ENCODE assay signal across 9 mouse cellular contexts in genomic region chr1:86381027-86381426, GRCm38 (mm10). TPM values are rescaled to one million over a fixed set of nuclear protein-coding genes. Genes with fewer than 3 reads are reported as not detected.
DNase-seq lines count a peak whose midpoint lies in the region; ATAC-seq and TF ChIP-seq lines count a peak whose summit lies in the region.
"Had no signal": no experiment of that assay in that cellular context is flagged by ENCODE, and none has a peak within 500 bp of the region (broad histone marks: within the 10 kb centered on the region; RNA-seq: fewer than 3 reads in every experiment).

No protein-coding gene starts in this region.

- no peak overlapping the region for H3K4me3 ChIP-seq in midbrain, embryonic 14.5 days (replicated peaks; ENCODE audit: low read depth, low read length)
- H3K4me3 ChIP-seq in midbrain, embryonic 15.5 days = no peak overlapping the region
- H3K4me3 ChIP-seq in heart, embryonic 16.5 days (ENCODE audit: low read length) = peak overlapping the region; percentile 29
- H3K4me3 ChIP-seq in megakaryocyte, embryonic 14.5 days (replicated peaks) = peak overlapping the region; percentile 62
- no peak overlapping the region for H3K4me3 ChIP-seq in stomach, postnatal 0 days (ENCODE audit: low read depth, low read length)
- H3K4me3 ChIP-seq: myocyte had no signal

- H3K27me3 ChIP-seq in midbrain, embryonic 14.5 days (ENCODE audit: control insufficient read depth, insufficient read depth, low read length) = no peaks in the 10 kb centered on the region
- no peaks in the 10 kb centered on the region for H3K27me3 ChIP-seq in midbrain, embryonic 15.5 days (replicated peaks)
- no peaks in the 10 kb centered on the region for H3K27me3 ChIP-seq in heart, embryonic 16.5 days (ENCODE audit: control insufficient read depth, insufficient read depth, low read length)
- peaks cover 5% of the 10 kb centered on the region for H3K27me3 ChIP-seq in megakaryocyte, embryonic 14.5 days (replicated peaks)
- H3K27me3 ChIP-seq in stomach, postnatal 0 days (ENCODE audit: control insufficient read depth, insufficient read depth, low read length) = no peaks in the 10 kb centered on the region

- H3K4me1 ChIP-seq in midbrain, embryonic 14.5 days (ENCODE audit: control insufficient read depth, insufficient read depth, low read length) = no peaks in the 10 kb centered on the region
- peaks cover 2% of the 10 kb centered on the region; the same call in 1 of the 2 replicates for H3K4me1 ChIP-seq in midbrain, embryonic 15.5 days
- peaks cover 31% of the 10 kb centered on the region for H3K4me1 ChIP-seq in heart, embryonic 16.5 days (ENCODE audit: control insufficient read depth, insufficient read depth, low read length)
- H3K4me1 ChIP-seq in megakaryocyte, embryonic 14.5 days = peaks cover 58% of the 10 kb centered on the region
- no peaks in the 10 kb centered on the region for H3K4me1 ChIP-seq in stomach, postnatal 0 days (replicated peaks; ENCODE audit: control insufficient read depth, insufficient read depth)

- TF ChIP-seq EP300 in stomach, postnatal 0 days (optimal IDR thresholded peaks at IDR 0.05) = no peak

- 36% methylated on average over 13 of the region's 13 CpGs for WGBS in midbrain, embryonic 14.5 days
- WGBS in midbrain, embryonic 15.5 days = 31% methylated on average over 13 of the region's 13 CpGs
- 24% methylated on average over 13 of the region's 13 CpGs for WGBS in heart, embryonic 16.5 days
- 31% methylated on average over 13 of the region's 13 CpGs for WGBS in stomach, postnatal 0 days

- peak; percentile 51 for DNase-seq in midbrain, embryonic 14.5 days
- peak; percentile 91 for DNase-seq in adrenal gland, postnatal 14 days
- DNase-seq in embryo, embryonic 9.5 days (ENCODE audit: extremely low spot score) = peak; percentile 35
- peak; percentile 40 to 47 for DNase-seq in left cerebral cortex, adult 18-20 months (ENCODE audit: low spot score in 2 of 2)
- peak; percentile 79 for DNase-seq in stomach, postnatal 0 days (ENCODE audit: low spot score)

- no peak overlapping the region for H3K27ac ChIP-seq in midbrain, embryonic 14.5 days (replicated peaks; ENCODE audit: low read depth, low read length)
- H3K27ac ChIP-seq in midbrain, embryonic 15.5 days = no peak overlapping the region
- no peak overlapping the region for H3K27ac ChIP-seq in heart, embryonic 16.5 days (ENCODE audit: low read length)
- H3K27ac ChIP-seq in stomach, postnatal 0 days (replicated peaks) = no peak overlapping the region

- no peak for ATAC-seq in midbrain, embryonic 14.5 days (ENCODE audit: low FRiP score, low TSS enrichment)
- ATAC-seq in midbrain, embryonic 15.5 days (replicated peaks) = no peak
- no peak for ATAC-seq in heart, embryonic 16.5 days (replicated peaks; ENCODE audit: extremely low read depth, insufficient read depth, low FRiP score)
- ATAC-seq in stomach, postnatal 0 days (ENCODE audit: low FRiP score, low TSS enrichment) = peak; percentile 58

- no peak overlapping the region for H3K9ac ChIP-seq in midbrain, embryonic 14.5 days (replicated peaks; ENCODE audit: low read length)
- H3K9ac ChIP-seq in midbrain, embryonic 15.5 days = no peak overlapping the region
- H3K9ac ChIP-seq in heart, embryonic 16.5 days (ENCODE audit: low read length) = no peak overlapping the region
- H3K9ac ChIP-seq in stomach, postnatal 0 days (ENCODE audit: low read length) = no peak overlapping the region

- no peaks in the 10 kb centered on the region for H3K36me3 ChIP-seq in midbrain, embryonic 14.5 days (ENCODE audit: control insufficient read depth, insufficient read depth, low read length)
- no peaks in the 10 kb centered on the region for H3K36me3 ChIP-seq in midbrain, embryonic 15.5 days (replicated peaks)
- H3K36me3 ChIP-seq in heart, embryonic 16.5 days (ENCODE audit: control insufficient read depth, insufficient read depth) = no peaks in the 10 kb centered on the region
- H3K36me3 ChIP-seq in megakaryocyte, embryonic 14.5 days (replicated peaks; ENCODE audit: low read length) = no peaks in the 10 kb centered on the region
- H3K36me3 ChIP-seq in stomach, postnatal 0 days (ENCODE audit: control insufficient read depth, insufficient read depth, low read length) = no peaks in the 10 kb centered on the region

- TF ChIP-seq CTCF in stomach, postnatal 0 days (IDR thresholded peaks at IDR 0.05; ENCODE audit: low read depth) = peak; percentile 85

- no peak overlapping the region for H3K4me2 ChIP-seq in midbrain, embryonic 14.5 days (ENCODE audit: low read length)
- H3K4me2 ChIP-seq in midbrain, embryonic 15.5 days = no peak overlapping the region
- peak overlapping the region; percentile 51 for H3K4me2 ChIP-seq in heart, embryonic 16.5 days (ENCODE audit: low read depth, low read length)
- H3K4me2 ChIP-seq in stomach, postnatal 0 days (replicated peaks; ENCODE audit: low read depth) = peak overlapping the region; percentile 23; the same call in 1 of the 2 replicates

- no peaks in the 10 kb centered on the region for H3K9me3 ChIP-seq in midbrain, embryonic 14.5 days (ENCODE audit: control insufficient read depth, low read length)
- no peaks in the 10 kb centered on the region for H3K9me3 ChIP-seq in midbrain, embryonic 15.5 days
- H3K9me3 ChIP-seq in heart, embryonic 16.5 days (replicated peaks; ENCODE audit: control insufficient read depth, low read length) = no peaks in the 10 kb centered on the region
- peaks cover 4% of the 10 kb centered on the region; the same call in 1 of the 2 replicates for H3K9me3 ChIP-seq in megakaryocyte, embryonic 14.5 days
- H3K9me3 ChIP-seq in stomach, postnatal 0 days (ENCODE audit: control insufficient read depth, low read length) = no peaks in the 10 kb centered on the region

RNA-seq across cellular contexts. Expression of gene Ncl, which starts 21.8 kb away (rescaled TPM):
- polyA plus RNA-seq in midbrain, embryonic 14.5 days (2014; fragmentation: Nextera tagmentation; extraction: Ambion mirVana) = 153 and 154 TPM in 2 replicates
- 184 and 193 TPM in 2 replicates for polyA plus RNA-seq in midbrain, embryonic 15.5 days (2015; fragmentation: Nextera tagmentation; extraction: Ambion mirVana)
- 330 and 396 TPM in 2 replicates for total RNA-seq in adrenal gland, postnatal 14 days (2021)
- polyA plus RNA-seq in heart, embryonic 16.5 days (2015; fragmentation: Nextera tagmentation; extraction: Ambion mirVana) = 230 and 276 TPM in 2 replicates
- total RNA-seq in left cerebral cortex, adult 18-20 months (2021) = 100 to 1,000 TPM; 130 TPM
- 70.4 and 932 TPM in 2 replicates for polyA plus RNA-seq in megakaryocyte, embryonic 14.5 days (2012; ENCODE audit: insufficient read depth, low replicate concordance)
- 198 and 202 TPM in 2 replicates for polyA plus RNA-seq in stomach, postnatal 0 days (2015; fragmentation: Nextera tagmentation; extraction: Ambion mirVana)

RNA-seq across cellular contexts. Expression of gene Nmur1, which starts 45.0 kb away (rescaled TPM):
- polyA plus RNA-seq in midbrain, embryonic 14.5 days (2014; fragmentation: Nextera tagmentation; extraction: Ambion mirVana) = not detected in 2 replicates
- 0.61 TPM in 1 of 2 replicates, not detected in the other for polyA plus RNA-seq in midbrain, embryonic 15.5 days (2015; fragmentation: Nextera tagmentation; extraction: Ambion mirVana)
- not detected in 2 replicates for total RNA-seq in adrenal gland, postnatal 14 days (2021)
- not detected in 2 replicates for polyA plus RNA-seq in heart, embryonic 16.5 days (2015; fragmentation: Nextera tagmentation; extraction: Ambion mirVana)
- not detected for total RNA-seq in left cerebral cortex, adult 18-20 months (2021)
- 2.4 TPM in 1 of 2 replicates, not detected in the other for polyA plus RNA-seq in megakaryocyte, embryonic 14.5 days (2012; ENCODE audit: insufficient read depth, low replicate concordance)
- 0.52 and 0.56 TPM in 2 replicates for polyA plus RNA-seq in stomach, postnatal 0 days (2015; fragmentation: Nextera tagmentation; extraction: Ambion mirVana)
- polyA plus RNA-seq: myocyte had no signal

RNA-seq across cellular contexts. Expression of gene Tex44, which starts 45.1 kb away (rescaled TPM):
- polyA plus RNA-seq in midbrain, embryonic 14.5 days (2014; fragmentation: Nextera tagmentation; extraction: Ambion mirVana) = not detected in 2 replicates
- polyA plus RNA-seq in midbrain, embryonic 15.5 days (2015; fragmentation: Nextera tagmentation; extraction: Ambion mirVana) = not detected in 2 replicates
- not detected in 2 replicates for total RNA-seq in adrenal gland, postnatal 14 days (2021)
- polyA plus RNA-seq in heart, embryonic 16.5 days (2015; fragmentation: Nextera tagmentation; extraction: Ambion mirVana) = not detected in 2 replicates
- not detected for total RNA-seq in left cerebral cortex, adult 18-20 months (2021)
- not detected in 2 replicates for polyA plus RNA-seq in megakaryocyte, embryonic 14.5 days (2012; ENCODE audit: insufficient read depth, low replicate concordance)
- polyA plus RNA-seq in stomach, postnatal 0 days (2015; fragmentation: Nextera tagmentation; extraction: Ambion mirVana) = not detected in 2 replicates
- polyA plus RNA-seq: myocyte had no signal

Comparison
In these comparisons a context has a peak if more than half of its experiments do, and no peak if none do; other contexts are left out.
1. DNase-seq: peak in every context shown above with its lines; median percentile 91 in adrenal gland, postnatal 14 days; 79 in stomach, postnatal 0 days; 51 in midbrain, embryonic 14.5 days; 44 in left cerebral cortex, adult 18-20 months; 35 in embryo, embryonic 9.5 days.
2. H3K4me2 ChIP-seq: peak in heart, embryonic 16.5 days (single experiment) and stomach, postnatal 0 days (single experiment); none in midbrain, embryonic 14.5 days (single experiment) and midbrain, embryonic 15.5 days (single experiment).
3. H3K4me3 ChIP-seq: peak in heart, embryonic 16.5 days (single experiment) and megakaryocyte, embryonic 14.5 days (single experiment); none in midbrain, embryonic 14.5 days (single experiment), midbrain, embryonic 15.5 days (single experiment) and stomach, postnatal 0 days (single experiment).